Mouse (Mus musculus) spleen, adult 2 months (tissue): ENCODE results near the gene Bmp2k.

Experiments used
- CTCF ChIP-seq: fragments of 200-500 bp; IDR thresholded peaks from 2 replicates; pipeline ENCODE4 v1.5.1; 2011; ENCODE audit warnings: mild to moderate bottlenecking, inconsistent platforms; ENCODE audit not compliant: insufficient read depth, insufficient read length, insufficient replicate concordance; ENCODE audit errors: extremely low read depth
- POLR2A ChIP-seq: fragments of 200-500 bp; IDR thresholded peaks from 2 replicates; pipeline ENCODE4 v1.6.1; 2011; ENCODE audit warnings: low read depth, low read length, inconsistent platforms

- TF ChIP-seq CTCF (no peak), POLR2A (no peak)
Observed at GRCm38 (mm10) chr5:97054166-97054565, 56.7 kb downstream of the Bmp2k start.
